Mouse (Mus musculus) spleen, postnatal 10 days (tissue): ENCODE data around the gene Sik1.

Source experiments
- DNase-seq, 2 experiments: peaks; one replicate each; pipeline ENCODE4 v3.0.0; 2021 to 2022; ENCODE audit warnings: low spot score in 2 of 2

Sik1 gene

DNA sequence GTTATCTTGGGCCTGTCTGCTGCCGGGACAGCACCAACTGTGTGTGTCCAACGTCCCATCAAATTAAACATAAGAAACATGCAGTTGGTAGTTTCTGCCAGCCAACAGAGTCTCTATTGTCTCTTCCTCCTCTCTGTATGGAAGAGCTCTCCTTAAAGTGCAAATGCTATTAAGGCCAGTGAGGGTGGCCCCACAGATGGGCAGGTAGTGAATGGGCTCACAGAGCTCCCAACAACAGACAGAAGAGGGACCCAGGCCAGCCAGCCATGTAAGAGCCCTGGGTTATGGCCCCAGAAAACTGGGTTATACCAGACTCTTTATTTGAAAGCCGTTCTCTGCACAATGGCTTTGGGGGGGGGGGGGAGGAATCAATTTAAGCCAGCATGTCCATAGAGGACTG lies 21.2 kb upstream of the Sik1 start:
- DNase-seq, result peak in 1 of 2 experiments; percentile 9

DNA sequence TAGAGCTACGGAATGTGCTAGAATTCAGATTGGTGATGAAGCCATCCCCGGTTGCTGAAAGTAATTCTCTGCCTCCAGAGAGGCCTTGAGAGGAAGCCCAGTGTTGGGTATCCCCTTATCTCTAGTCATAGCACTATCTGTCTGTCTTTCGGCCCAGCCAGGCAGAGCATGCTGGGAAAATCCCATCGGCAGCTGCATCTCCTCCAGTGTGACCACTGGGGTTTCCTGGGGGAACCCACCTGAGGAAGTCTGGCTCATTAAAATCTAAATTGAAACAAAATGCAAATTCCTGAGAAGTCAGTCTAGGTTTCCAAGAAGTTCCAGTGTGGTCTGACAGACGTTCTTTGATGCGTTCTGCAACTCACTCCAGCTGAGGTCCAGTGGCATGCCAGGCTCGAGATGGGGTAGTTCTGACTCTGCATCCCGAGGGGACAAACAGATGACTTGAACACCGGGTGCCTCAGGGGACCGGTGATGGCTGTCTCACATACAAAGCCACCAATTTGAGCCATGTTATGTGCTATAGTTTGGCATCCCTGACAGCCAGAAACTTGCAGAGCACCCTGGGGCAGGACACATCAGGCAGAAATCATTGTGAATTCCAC lies 19.8 kb upstream of the Sik1 start:
- DNase-seq, result peak in 1 of 2 experiments; percentile 12

DNA sequence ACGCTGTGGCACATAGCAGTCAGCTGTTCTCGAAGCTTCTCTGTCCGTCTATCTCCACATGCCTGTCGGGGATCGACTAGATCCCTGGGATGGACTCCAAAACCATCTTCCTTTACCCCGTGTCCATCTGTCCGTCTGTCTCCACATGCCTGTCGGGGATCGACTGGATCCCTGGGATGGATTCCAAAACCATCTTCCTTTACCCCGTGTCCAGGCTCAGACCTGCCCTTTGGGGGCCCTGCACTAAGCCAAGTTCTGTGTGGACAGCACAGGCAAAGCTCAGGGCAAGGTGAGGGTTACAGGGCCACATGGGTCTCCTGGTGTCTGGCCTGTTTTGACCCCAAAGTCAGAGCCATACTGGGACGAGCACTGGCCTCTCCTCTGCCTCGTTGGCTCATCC lies 19.1 kb upstream of the Sik1 start:
- DNase-seq, result peak in 1 of 2 experiments; percentile 8

DNA sequence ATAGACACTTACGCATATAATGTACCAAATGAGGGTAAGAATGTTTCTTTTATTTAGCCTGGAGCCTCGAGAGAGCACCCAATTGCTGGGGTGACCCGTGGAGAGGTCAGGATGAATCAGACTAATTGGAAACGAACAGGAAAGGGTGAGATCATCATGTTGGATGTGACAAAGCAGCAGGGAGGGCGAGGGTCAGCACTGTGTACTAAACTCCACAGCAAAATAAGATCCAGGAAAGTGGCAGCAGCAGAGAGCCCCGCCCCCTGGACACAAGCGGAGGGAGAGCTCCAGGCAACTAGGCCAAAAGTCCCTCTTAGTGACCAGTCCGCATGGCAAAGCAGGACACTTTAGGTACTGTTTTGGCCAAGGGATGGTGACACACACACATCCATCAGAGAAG lies 18.4 kb upstream of the Sik1 start:
- peak in 1 of 2 experiments; percentile 15 for DNase-seq

DNA sequence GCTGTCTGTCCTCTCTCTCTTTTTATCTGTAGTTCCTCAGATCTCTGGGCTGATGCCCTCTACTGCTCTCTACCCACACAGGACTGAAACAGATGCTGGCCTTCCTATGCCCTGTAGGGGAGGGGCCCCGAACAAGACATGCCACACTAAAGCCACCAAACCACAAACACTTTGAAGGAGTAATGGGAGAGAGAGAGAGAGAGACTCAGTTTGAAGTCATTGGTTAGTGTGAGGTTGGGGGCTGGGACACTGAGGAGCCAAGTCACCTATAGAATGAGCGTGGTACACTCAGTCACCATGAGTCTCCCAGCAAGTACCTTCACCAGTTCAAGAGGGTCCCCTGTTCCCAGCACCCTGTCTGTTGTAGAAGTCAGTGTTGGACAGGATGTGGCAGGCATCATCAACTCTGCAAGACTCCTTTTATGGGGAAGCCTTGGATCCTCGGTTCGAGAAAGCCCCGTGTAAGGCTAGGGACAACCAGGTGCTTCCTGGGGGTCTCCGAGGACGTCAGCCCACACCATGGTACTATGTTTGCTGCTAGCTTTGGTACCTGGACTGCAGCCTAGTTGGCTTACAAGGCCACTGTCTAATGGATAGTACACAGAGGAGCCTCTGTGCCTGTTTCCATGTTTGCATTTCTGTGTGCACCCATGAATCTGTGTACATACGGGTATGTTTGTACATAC lies 17.7 kb upstream of the Sik1 start:
- DNase-seq, result peak in 1 of 2 experiments; percentile 10

DNA sequence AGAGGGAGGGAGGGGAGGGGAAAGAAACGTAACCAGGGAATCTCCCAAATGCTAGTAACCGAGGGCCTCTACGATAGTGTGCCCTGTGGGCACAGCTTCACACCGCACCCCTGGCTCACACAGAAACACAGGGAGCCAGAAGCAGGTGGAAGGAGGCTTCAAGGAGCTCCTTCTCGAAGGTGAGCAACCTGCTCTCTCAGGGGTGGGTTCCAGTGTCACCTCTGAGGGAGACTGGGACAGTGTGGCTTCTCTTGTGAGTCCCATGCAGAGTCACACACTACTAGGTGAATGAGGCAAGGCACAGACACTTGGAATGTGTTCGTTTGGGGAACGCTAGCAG lies 17.2 kb upstream of the Sik1 start:
- DNase-seq, result peak in 1 of 2 experiments; percentile 12

DNA sequence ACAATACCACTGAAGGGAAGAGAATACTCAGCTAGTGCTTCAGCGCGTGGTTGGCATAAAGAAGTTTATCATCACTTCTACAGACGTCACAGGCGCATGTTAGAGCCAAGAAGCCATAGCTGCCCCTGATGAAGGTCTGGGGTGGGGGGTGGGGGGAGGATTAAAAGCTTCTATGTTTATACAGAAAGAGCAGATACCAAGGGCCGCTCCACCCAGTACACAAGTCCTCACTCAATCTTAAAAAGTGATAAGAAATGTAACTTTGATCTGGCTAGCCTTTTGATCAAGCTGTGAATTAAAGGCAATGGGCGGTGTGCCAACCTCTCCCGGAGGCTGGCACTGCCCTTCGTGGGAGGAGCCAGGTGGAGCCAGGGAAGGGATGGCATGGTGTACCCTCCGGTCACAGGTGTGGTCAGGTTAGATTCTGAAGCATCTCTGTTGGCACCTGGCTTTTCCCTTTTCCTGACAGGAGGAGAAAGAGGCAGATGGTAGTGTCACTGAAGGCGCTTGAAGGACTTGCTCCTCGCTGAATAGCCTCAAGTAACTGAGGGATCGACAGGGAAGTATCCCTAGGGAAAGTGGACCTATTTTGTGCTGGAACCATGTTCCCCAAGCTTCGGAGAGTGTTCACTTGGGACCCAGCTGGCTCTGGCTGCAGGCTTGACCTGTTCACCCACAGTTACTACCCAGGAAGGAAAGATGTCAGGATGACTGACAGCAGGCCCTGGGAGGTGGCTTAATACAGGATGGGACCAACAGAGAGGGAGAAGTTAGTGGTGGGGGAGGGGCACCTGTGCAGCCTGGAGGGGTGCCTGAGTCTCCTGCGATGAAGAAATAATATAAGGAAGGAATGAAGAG lies 16.6 kb upstream of the Sik1 start:
- DNase-seq, result peak in 1 of 2 experiments; percentile 31

DNA sequence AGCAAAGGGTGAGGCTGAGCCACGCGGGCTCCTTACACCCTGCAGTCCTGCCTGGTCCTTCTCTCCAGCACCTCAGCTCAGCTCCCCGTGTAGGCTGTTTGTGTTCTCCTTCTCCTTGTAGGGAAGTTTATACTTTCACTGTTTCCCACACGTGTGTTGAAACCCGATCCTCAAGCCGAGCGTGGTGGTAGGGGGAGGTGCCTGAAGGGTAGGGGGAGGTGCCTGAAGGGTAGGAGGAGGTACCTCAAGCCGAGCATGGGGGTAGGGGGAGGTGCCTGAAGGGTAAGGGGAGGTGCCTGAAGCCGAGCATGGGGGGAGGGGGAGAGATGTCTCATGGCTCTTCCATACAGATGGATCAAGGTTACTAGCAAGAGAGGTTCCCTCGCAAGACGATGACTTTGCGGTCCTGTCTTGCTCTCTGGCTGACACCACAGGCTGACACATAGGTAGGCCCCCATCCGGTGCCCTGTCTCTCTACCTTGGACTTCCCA lies 15.4 kb upstream of the Sik1 start:
- peak in 1 of 2 experiments; percentile 13 for DNase-seq

DNA sequence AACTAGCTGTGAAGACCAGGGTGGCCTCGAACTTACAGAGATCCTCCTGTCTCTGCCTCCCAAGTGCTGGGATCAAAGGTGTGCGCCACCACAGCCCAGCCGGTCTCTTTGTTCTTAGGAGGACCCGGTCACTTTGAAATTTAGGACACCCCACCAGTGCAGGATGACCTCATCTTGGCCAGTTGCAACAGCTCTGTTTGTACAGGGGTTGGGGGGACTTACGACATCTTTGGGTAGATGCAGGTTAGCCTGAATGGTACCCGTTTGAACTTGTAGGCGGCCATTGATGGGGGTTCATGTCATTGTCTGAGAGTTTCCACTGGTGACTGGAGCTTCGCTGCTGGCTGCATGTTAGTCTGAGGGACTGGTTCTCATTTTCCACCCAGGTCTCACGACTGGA lies 14.8 kb upstream of the Sik1 start:
- peak in 1 of 2 experiments; percentile 8 for DNase-seq

DNA sequence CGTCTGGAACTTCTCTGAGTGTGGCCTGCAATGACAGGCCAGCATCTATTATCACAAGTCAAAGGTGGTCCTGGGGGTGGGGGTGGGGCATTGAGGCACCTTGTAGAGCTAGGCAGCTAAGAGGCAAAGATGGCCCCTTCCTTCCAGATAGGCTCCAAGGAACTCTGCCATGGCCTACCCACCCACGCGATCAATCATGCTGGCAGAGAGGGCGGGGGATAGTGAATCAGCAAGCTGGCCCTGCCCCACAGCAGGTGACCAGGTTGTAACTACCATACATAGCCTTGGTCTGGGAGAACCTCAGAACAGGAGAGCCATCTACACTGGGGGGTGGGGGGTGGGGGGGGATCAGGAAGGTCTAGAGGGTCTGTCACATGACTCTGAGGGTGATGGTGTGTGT lies 12.5 kb upstream of the Sik1 start:
- DNase-seq, result peak in 1 of 2 experiments; percentile 8

DNA sequence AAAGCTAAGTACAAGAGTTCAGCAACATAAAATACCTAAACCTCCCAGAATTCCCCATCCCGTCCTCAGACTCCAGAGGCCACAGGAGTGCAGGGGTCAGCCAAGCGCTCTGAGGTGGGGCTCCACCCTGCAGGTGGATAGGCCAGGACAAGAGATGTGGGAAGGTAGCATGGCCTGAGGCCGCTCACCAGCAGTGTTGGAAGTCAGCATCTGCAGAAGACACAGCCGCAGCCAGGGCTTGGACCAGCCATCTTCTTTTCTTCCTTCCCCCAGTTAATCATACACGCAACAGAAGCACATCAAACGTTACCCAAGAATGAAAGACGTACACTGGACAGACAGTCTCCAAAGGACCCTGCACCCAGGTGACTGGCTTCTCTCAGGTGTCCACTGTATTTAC lies 11.5 kb upstream of the Sik1 start:
- peak in 1 of 2 experiments; percentile 9 for DNase-seq

DNA sequence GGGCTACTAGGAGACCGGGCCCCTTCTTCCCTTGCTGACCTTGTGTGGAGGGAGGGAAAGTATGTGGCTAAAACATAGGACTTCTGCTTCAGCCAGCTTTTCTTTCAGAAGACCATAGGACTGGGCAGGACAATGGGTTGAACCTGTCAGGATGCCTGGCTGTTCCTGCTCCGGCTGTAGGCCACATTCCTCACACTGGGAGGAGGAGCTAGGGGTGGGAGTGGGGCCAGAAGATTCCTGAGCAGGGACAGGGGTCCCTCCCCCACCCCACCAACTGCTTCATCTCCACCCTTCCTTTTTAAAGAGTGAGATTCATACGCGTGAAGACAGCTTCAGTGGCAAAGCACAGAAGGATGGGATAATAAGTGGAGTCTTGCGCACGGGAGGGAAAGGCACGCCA lies 10.0 kb upstream of the Sik1 start:
- DNase-seq, result peak in 1 of 2 experiments; percentile 8

DNA sequence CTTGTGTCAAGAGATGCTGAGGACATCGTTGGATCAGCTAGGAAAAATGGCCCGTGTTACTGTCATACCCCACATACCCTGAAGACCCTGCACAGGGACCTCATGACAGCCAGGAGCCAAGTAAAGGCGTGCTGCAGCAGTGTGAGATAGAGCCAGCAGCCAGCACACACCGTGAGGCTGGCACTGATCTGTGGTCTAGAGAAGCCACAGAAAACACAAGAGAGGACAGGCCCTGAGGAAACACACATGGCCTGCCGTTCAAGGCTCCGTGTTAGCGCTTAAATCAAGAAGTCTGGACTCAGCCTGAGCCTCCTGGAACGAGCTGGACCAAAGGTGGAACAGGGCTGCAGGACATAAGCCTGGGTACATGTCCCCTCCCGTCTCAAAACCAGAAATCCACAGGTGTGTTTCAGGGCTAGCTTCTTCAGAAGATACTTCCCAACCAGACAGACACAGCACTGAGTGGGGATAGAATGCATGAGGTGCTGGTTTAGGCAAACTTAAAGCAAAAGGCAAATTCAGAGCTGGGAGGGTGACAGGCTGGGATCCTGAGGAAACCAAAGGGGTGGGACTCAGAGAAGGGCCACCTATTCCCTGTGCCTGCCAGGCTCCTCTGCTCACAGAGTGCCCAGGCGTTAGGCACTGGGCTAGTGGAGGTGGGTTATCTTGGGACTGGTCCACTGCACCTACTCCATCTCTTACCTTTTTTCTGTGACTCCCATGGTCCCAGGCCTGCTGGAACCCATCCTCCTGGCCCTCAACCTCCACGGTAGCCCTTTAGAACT lies 9.3 kb upstream of the Sik1 start:
- peak in 1 of 2 experiments; percentile 8 for DNase-seq

DNA sequence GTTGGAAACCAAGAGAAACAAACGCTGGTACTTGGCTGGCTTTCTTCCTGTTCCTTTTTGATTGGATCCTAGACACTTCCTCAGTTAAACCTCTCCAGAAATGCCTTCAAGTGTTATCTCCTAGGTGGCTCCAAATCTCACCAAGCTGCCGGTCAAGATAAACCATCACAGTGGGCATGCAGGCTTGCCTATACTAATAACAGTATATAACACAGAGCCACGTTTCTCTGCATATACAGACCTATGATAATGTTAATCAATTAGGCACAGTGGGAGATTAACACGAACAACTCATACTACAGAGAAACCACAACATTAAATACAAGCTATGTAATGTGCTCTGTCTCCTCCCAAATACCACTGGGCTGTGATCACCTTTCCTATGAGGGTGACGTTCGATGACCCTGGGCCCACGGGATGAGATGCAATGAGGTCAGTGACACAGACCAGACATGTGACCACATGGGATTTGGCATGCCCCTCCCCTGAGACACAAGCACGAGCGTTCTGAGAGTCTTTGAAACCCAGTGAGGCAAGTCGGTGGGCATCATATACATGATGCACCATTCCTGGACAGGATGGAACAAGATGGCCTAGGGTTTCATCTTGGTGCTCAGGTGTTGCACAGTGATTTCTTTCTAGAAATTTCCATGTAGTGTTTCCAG lies 7.7 kb upstream of the Sik1 start:
- DNase-seq, result peak in 1 of 2 experiments; percentile 6

DNA sequence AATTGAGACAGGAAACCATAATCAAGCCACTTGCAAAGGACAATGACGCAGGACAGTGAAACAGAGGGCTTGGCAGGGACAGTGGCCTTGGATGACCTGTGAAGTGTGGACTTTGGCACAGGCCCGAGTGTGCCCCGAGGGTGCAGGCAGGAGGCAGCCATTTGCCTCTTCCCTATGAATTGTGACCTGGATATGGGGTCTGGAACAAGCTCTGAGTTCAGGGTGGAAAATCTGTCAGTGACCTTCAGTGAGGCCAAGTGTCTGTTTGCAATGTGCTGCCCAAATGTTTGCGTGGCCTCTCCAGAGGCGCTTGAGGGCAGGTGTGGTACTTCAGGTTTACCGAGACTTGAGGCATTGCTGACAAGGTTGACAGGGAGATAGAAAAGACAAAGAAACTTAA lies 6.5 kb upstream of the Sik1 start:
- DNase-seq, result peak in 1 of 2 experiments; percentile 11

DNA sequence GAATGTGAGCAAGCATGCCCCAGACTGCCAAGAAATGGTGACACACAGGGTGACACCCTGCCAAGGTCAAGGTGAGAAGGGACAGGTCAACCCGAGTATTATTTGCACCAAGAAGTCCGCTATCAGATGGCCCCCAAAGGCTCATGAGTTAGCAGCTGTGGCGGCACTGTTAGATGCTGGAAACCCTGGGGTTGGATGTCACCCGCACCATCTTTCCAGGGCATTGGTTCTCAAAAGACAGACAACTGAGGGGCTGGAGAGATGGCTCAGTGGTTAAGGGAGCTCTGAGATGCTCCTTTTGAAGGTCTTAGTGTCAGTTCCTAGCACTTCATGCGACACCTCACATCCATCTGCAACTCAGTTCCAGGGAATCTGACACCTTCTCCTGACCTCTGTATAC lies 6.1 kb upstream of the Sik1 start:
- peak in 1 of 2 experiments; percentile 5 for DNase-seq

DNA sequence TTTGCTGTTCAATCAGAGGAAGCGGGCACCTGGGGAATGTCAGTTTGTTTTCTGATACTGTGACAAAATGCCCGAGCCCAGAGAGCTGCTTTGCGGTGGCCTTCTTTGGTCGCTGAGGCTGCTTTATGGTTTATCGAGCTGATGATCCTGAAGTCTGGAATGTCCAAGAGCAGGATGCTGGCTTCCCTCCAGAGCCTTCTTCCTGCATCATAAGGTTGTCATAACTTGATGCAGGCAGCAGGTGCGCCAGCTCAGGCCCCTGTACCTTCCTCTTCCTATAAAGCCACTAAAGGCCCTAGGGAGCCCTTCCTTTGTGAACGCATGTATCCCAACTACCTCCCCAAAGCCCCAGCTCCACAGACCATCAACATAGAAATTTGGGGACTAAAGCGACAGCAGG lies 5.3 kb upstream of the Sik1 start:
- DNase-seq, result no peak

DNA sequence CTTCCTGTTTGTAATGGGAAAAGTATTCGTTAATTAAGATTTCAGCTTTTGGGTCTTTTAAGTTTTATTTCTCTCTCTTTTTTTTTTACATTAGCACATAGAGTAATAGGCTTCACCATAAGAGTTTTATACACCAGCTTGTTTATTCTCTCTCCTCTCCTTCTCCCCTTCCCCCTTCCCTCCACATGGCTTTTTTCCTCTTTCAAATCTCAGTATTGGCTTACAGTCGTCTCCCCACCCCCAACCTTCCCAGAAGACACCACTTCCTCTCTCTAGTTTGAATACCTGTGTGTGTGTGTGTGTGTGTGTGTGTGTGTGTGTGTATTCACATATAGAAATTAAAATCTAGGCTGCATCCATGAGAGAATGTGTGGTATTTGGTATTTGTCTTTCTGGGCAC lies 3.8 kb upstream of the Sik1 start:
- DNase-seq, result no peak

DNA sequence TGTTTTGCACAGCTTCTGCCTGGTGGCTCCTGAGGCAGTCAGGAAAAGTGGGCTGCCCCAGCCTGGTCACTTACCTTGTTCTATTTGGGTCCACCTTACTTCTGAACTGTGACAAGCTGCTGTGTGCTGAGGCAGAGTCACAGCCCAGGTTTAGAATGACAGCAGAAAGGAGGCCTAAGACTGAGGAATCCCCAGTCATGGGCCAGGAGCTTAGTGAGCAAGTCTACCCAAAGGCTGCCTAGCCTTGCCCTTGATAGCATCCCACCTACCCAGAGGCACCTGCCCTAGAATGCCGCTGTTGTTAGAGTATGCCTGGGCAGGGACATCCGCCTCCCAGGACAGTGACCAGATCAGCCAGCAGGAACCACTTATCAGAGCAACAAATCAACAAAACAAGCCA lies 3.2 kb upstream of the Sik1 start:
- DNase-seq, result no peak

DNA sequence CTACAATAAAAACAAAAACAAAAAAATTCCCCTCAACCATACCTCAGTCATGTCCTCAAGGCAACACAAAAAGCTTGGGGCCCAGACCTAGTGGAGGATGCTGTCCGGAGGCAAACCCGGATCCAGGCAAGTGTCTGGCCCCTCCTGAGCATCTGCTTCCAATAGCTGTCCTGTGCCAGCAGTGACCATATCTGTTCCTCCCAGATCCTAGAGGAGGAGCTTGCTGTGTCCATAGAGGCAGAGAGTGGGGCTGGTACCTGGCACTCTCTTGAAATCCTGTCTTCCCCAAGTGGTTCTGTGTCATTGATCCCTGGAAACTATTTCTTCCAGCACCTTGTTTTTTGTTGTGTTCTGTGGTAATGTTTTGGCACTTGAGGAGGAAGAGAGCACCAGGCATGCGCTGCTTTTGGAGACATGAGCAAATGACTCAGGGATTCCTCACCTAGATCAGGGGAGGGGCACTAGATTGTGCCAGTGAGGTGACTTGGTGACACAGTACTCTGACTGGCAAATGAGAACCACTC lies 2.4 kb upstream of the Sik1 start:
- DNase-seq, result no peak

DNA sequence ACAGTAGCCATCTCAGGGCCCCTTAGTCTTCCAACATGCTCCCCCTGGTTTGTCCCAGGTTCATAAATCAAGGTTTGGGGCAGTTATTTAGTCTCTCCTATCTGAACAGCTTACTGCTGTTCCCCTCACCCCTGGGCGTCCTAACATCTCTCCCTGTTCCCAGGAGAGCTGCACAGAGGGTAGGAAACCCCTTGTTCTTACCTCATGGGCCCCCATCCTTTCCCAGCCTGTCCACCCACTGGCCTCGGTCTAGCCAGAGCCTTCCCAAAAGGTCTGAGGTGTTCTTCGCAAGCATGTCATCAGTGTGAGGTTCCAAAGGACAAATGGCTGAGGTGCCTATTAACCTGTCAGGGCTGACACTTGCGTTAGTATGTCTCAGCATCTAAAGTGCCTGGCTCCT lies 1.6 kb upstream of the Sik1 start:
- DNase-seq, result no peak
